In genomic region chr5:44917173-44917815, GRCm38 (mm10) we compare ENCODE assay signal across 11 mouse cellular contexts.
DNase-seq lines count a peak whose midpoint lies in the region; ATAC-seq lines count a peak whose summit lies in the region.
"Had no signal": no experiment of that assay in that cellular context is flagged by ENCODE, and none has a peak within 500 bp of the region (broad histone marks: within the 10 kb centered on the region; RNA-seq: fewer than 3 reads in every experiment).

No protein-coding gene starts in this region.

- 51% methylated on average over 16 of the region's 16 CpGs for WGBS in midbrain, embryonic 12.5 days
- 58% methylated on average over 16 of the region's 16 CpGs for WGBS in midbrain, embryonic 11.5 days
- WGBS in forebrain, embryonic 11.5 days: 37% methylated on average over 16 of the region's 16 CpGs
- 59% methylated on average over 16 of the region's 16 CpGs for WGBS in intestine, embryonic 15.5 days
- WGBS in neural tube, embryonic 14.5 days: 30% methylated on average over 16 of the region's 16 CpGs

- no peaks in the 10 kb centered on the region for H3K27me3 ChIP-seq in midbrain, embryonic 12.5 days
- no peaks in the 10 kb centered on the region for H3K27me3 ChIP-seq in midbrain, embryonic 11.5 days (ENCODE audit: control insufficient read depth, insufficient read depth, low read length)
- no peaks in the 10 kb centered on the region for H3K27me3 ChIP-seq in forebrain, embryonic 11.5 days (ENCODE audit: control insufficient read depth, insufficient read depth, low read length)
- no peaks in the 10 kb centered on the region for H3K27me3 ChIP-seq in intestine, embryonic 15.5 days (replicated peaks)
- no peaks in the 10 kb centered on the region for H3K27me3 ChIP-seq in neural tube, embryonic 14.5 days (ENCODE audit: control insufficient read depth, insufficient read depth, low read length)
- H3K27me3 ChIP-seq: heart, embryonic 15.5 days; liver, embryonic 12.5 days had no signal

- no peak for ATAC-seq in midbrain, embryonic 12.5 days (ENCODE audit: low FRiP score, low read depth)
- ATAC-seq in midbrain, embryonic 11.5 days (ENCODE audit: low FRiP score): no peak
- peak; percentile 49; the same call in 1 of the 2 replicates for ATAC-seq in forebrain, embryonic 11.5 days (replicated peaks; ENCODE audit: low FRiP score)
- no peak for ATAC-seq in intestine, embryonic 15.5 days
- peak; percentile 71 for ATAC-seq in neural tube, embryonic 14.5 days (ENCODE audit: low read depth)
- no peak for ATAC-seq in cerebellum, adult (ENCODE audit: insufficient number of reproducible peaks, low FRiP score, low TSS enrichment)
- ATAC-seq: activated CD4-positive, CD25-positive, alpha-beta regulatory T cell, adult 4 months; liver, embryonic 12.5 days had no signal

- no peak overlapping the region for H3K9ac ChIP-seq in midbrain, embryonic 12.5 days (replicated peaks)
- no peak overlapping the region for H3K9ac ChIP-seq in midbrain, embryonic 11.5 days (ENCODE audit: low read length)
- no peak overlapping the region for H3K9ac ChIP-seq in forebrain, embryonic 11.5 days (ENCODE audit: low read length)
- no peak overlapping the region for H3K9ac ChIP-seq in intestine, embryonic 15.5 days
- no peak overlapping the region; the same call in 1 of the 2 replicates for H3K9ac ChIP-seq in neural tube, embryonic 14.5 days (replicated peaks; ENCODE audit: low read depth, low read length)
- H3K9ac ChIP-seq: heart, embryonic 15.5 days; liver, embryonic 12.5 days had no signal

- H3K4me3 ChIP-seq in midbrain, embryonic 12.5 days: peak overlapping the region; percentile 18; the same call in 1 of the 2 replicates
- H3K4me3 ChIP-seq in midbrain, embryonic 11.5 days (ENCODE audit: low read depth, low read length): no peak overlapping the region
- no peak overlapping the region for H3K4me3 ChIP-seq in forebrain, embryonic 11.5 days (ENCODE audit: low read depth, low read length)
- H3K4me3 ChIP-seq in intestine, embryonic 15.5 days (replicated peaks): no peak overlapping the region
- peak overlapping the region; percentile 15; the same call in 1 of the 2 replicates for H3K4me3 ChIP-seq in neural tube, embryonic 14.5 days (ENCODE audit: low read depth, low read length)
- H3K4me3 ChIP-seq: heart, embryonic 15.5 days; liver, embryonic 12.5 days had no signal

- no peak overlapping the region for H3K27ac ChIP-seq in midbrain, embryonic 12.5 days (replicated peaks)
- H3K27ac ChIP-seq in midbrain, embryonic 11.5 days (ENCODE audit: low read depth, low read length): no peak overlapping the region
- no peak overlapping the region for H3K27ac ChIP-seq in forebrain, embryonic 11.5 days (ENCODE audit: low read depth, low read length)
- H3K27ac ChIP-seq in intestine, embryonic 15.5 days: no peak overlapping the region
- 0 out of 2 replicates have a peak overlapping the region, but pooled peaks have one; percentile 28 for H3K27ac ChIP-seq in neural tube, embryonic 14.5 days (ENCODE audit: low read depth, low read length)
- H3K27ac ChIP-seq: heart, embryonic 15.5 days; liver, embryonic 12.5 days; macrophage had no signal

- no peak for DNase-seq in midbrain, embryonic 11.5 days (ENCODE audit: low spot score, missing footprints)
- no peak for DNase-seq in forebrain, embryonic 11.5 days (ENCODE audit: low spot score)
- no peak for DNase-seq in retina, embryonic 14.5 days (ENCODE audit: low spot score)

- peak overlapping the region; percentile 21; the same call in 1 of the 2 replicates for H3K4me2 ChIP-seq in midbrain, embryonic 12.5 days (replicated peaks)
- no peak overlapping the region for H3K4me2 ChIP-seq in midbrain, embryonic 11.5 days
- peak overlapping the region; percentile 31; the same call in 1 of the 2 replicates for H3K4me2 ChIP-seq in forebrain, embryonic 11.5 days (ENCODE audit: low read depth, low read length, severe bottlenecking)
- H3K4me2 ChIP-seq in intestine, embryonic 15.5 days (replicated peaks): peak overlapping the region; percentile 17; the same call in 1 of the 2 replicates
- H3K4me2 ChIP-seq in neural tube, embryonic 14.5 days (ENCODE audit: low read depth, low read length): peak overlapping the region; percentile 39; the same call in 1 of the 2 replicates
- H3K4me2 ChIP-seq: heart, embryonic 15.5 days; liver, embryonic 12.5 days had no signal

- H3K9me3 ChIP-seq in midbrain, embryonic 12.5 days: no peaks in the 10 kb centered on the region
- H3K9me3 ChIP-seq in midbrain, embryonic 11.5 days (ENCODE audit: control insufficient read depth, low read length): no peaks in the 10 kb centered on the region
- H3K9me3 ChIP-seq in forebrain, embryonic 11.5 days (ENCODE audit: control insufficient read depth, low read length): no peaks in the 10 kb centered on the region
- no peaks in the 10 kb centered on the region for H3K9me3 ChIP-seq in intestine, embryonic 15.5 days
- H3K9me3 ChIP-seq in neural tube, embryonic 14.5 days (ENCODE audit: control insufficient read depth, low read length): no peaks in the 10 kb centered on the region
- H3K9me3 ChIP-seq: heart, embryonic 15.5 days; liver, embryonic 12.5 days had no signal

- H3K36me3 ChIP-seq in midbrain, embryonic 12.5 days: no peaks in the 10 kb centered on the region
- no peaks in the 10 kb centered on the region for H3K36me3 ChIP-seq in midbrain, embryonic 11.5 days (ENCODE audit: control insufficient read depth, insufficient read depth, low read length)
- no peaks in the 10 kb centered on the region for H3K36me3 ChIP-seq in forebrain, embryonic 11.5 days (ENCODE audit: control insufficient read depth, insufficient read depth, low read length)
- H3K36me3 ChIP-seq in intestine, embryonic 15.5 days: no peaks in the 10 kb centered on the region
- no peaks in the 10 kb centered on the region for H3K36me3 ChIP-seq in neural tube, embryonic 14.5 days (ENCODE audit: control insufficient read depth, insufficient read depth, low read length)
- H3K36me3 ChIP-seq: heart, embryonic 15.5 days; liver, embryonic 12.5 days had no signal

- H3K4me1 ChIP-seq in midbrain, embryonic 12.5 days: peaks cover 6% of the 10 kb centered on the region; the same call in 1 of the 2 replicates
- H3K4me1 ChIP-seq in midbrain, embryonic 11.5 days (ENCODE audit: control insufficient read depth, insufficient read depth, low read length): no peaks in the 10 kb centered on the region
- H3K4me1 ChIP-seq in forebrain, embryonic 11.5 days (replicated peaks; ENCODE audit: control insufficient read depth, insufficient read depth, low read length): peaks cover 3% of the 10 kb centered on the region; the same call in 1 of the 2 replicates
- H3K4me1 ChIP-seq in intestine, embryonic 15.5 days (replicated peaks): no peaks in the 10 kb centered on the region
- no peaks in the 10 kb centered on the region for H3K4me1 ChIP-seq in neural tube, embryonic 14.5 days (ENCODE audit: control insufficient read depth, insufficient read depth, low read length)
- H3K4me1 ChIP-seq: heart, embryonic 15.5 days; liver, embryonic 12.5 days had no signal

Comparison
In these comparisons a context has a peak if more than half of its experiments do, and no peak if none do; other contexts are left out.
1. H3K4me3 ChIP-seq: peak in midbrain, embryonic 12.5 days (single experiment) and neural tube, embryonic 14.5 days (single experiment); none in midbrain, embryonic 11.5 days (single experiment), forebrain, embryonic 11.5 days (single experiment) and intestine, embryonic 15.5 days (single experiment).
2. ATAC-seq: peak in forebrain, embryonic 11.5 days (single experiment) and neural tube, embryonic 14.5 days (single experiment); none in midbrain, embryonic 12.5 days (single experiment), midbrain, embryonic 11.5 days (single experiment), intestine, embryonic 15.5 days (single experiment) and cerebellum, adult (single experiment).